Mouse (Mus musculus) CH12.LX (cell line): ENCODE measurements around the gene Hcls1. TPM values are rescaled to one million over a fixed set of nuclear protein-coding genes. Genes with fewer than 3 reads are reported as not detected.

ENCODE experiments used
- DNase-seq: peaks from one replicate; pipeline ENCODE4 v3.0.0-alpha.2; 2013; ENCODE audit errors: extremely low read depth
- H3K27ac ChIP-seq: 2 replicates; pipeline ENCODE4 v1.5.1; 2012; ENCODE audit warnings: low read depth, mild to moderate bottlenecking, control low read depth, moderate library complexity; ENCODE audit not compliant: insufficient read depth
- H3K27me3 ChIP-seq: replicated peaks from 2 replicates; pipeline ENCODE3; 2012; ENCODE audit warnings: inconsistent platforms
- H3K36me3 ChIP-seq, 2 experiments: replicated peaks in 1 of 2; 2 replicates each; pipeline versions ENCODE3 to v1.6.1; 2012; ENCODE audit warnings: inconsistent platforms in 1 of 2, low read length in 1 of 2, mild to moderate bottlenecking in 1 of 2, mixed read lengths in 1 of 2, moderate library complexity in 1 of 2; ENCODE audit not compliant: control insufficient read depth in 1 of 2, insufficient read depth in 1 of 2
- H3K4me1 ChIP-seq, 2 experiments: 2 replicates each; pipeline ENCODE4 v1.6.1; 2012; ENCODE audit warnings: inconsistent platforms in 1 of 2, moderate library complexity in 1 of 2; ENCODE audit not compliant: insufficient read depth in 2 of 2, control insufficient read depth in 1 of 2
- H3K4me2 ChIP-seq: 2 replicates; pipeline ENCODE4 v1.6.1; 2012; ENCODE audit warnings: low read depth, mild to moderate bottlenecking, control low read depth; ENCODE audit not compliant: poor library complexity, insufficient read depth, severe bottlenecking
- H3K4me3 ChIP-seq, 3 experiments: fragments of 150-350 bp in 1 of 3; sonication (generic) in 1 of 3; replicated peaks in 1 of 3; 2 replicates each; pipeline versions ENCODE3 to v1.5.1; 2011 to 2012; ENCODE audit warnings: low read depth in 2 of 3, low read length in 2 of 3, mild to moderate bottlenecking in 2 of 3, moderate library complexity in 2 of 3, control low read depth in 1 of 3, improper control_type of control experiment in 1 of 3, inconsistent platforms in 1 of 3, mixed read lengths in 1 of 3; ENCODE audit not compliant: poor library complexity in 1 of 3
- H3K79me2 ChIP-seq: replicated peaks from 2 replicates; pipeline ENCODE4 v1.6.1; 2012; ENCODE audit warnings: mild to moderate bottlenecking, moderate library complexity; ENCODE audit not compliant: control insufficient read depth, poor library complexity, insufficient read depth, severe bottlenecking; ENCODE audit errors: extremely low read depth
- H3K9ac ChIP-seq: 2 replicates; pipeline ENCODE4 v1.6.1; 2012; ENCODE audit warnings: low read depth, mild to moderate bottlenecking, control low read depth, moderate library complexity; ENCODE audit not compliant: insufficient read depth
- H3K9me3 ChIP-seq: replicated peaks from 2 replicates; pipeline ENCODE3; 2012; ENCODE audit warnings: low read length, inconsistent platforms, mixed read lengths
- BHLHE40 ChIP-seq: IDR thresholded peaks from 2 replicates; pipeline ENCODE4 v1.6.1; 2011; ENCODE audit warnings: mild to moderate bottlenecking, low read depth, low read length, improper control_type of control experiment
- CHD1 ChIP-seq: IDR thresholded peaks from 2 replicates; pipeline ENCODE4 v1.6.1; 2012; ENCODE audit warnings: low read depth, low read length, improper control_type of control experiment, inconsistent platforms
- CHD2 ChIP-seq: IDR thresholded peaks from 2 replicates; pipeline ENCODE4 v1.6.1; 2011; ENCODE audit warnings: low read length, improper control_type of control experiment
- CTCF ChIP-seq, 2 experiments: IDR thresholded peaks in 1 of 2; conservative IDR thresholded peaks in 1 of 2; 2 replicates each; pipeline ENCODE4 v1.5.1; 2011 to 2012; ENCODE audit warnings: low read depth in 2 of 2, low read length in 2 of 2, improper control_type of control experiment in 1 of 2, inconsistent platforms in 1 of 2, mild to moderate bottlenecking in 1 of 2, moderate library complexity in 1 of 2
- E2F4 ChIP-seq: IDR thresholded peaks from 2 replicates; pipeline ENCODE4 v1.6.1; 2011; ENCODE audit warnings: low read depth, low read length, improper control_type of control experiment; ENCODE audit not compliant: insufficient replicate concordance
- ELF1 ChIP-seq: IDR thresholded peaks from 2 replicates; pipeline ENCODE4 v1.6.1; 2014; ENCODE audit warnings: low read depth, mild to moderate bottlenecking, inconsistent platforms, low read length, improper control_type of control experiment
- EP300 ChIP-seq: IDR thresholded peaks from 2 replicates; pipeline ENCODE4 v1.6.1; 2011; ENCODE audit warnings: low read length, improper control_type of control experiment
- ETS1 ChIP-seq: conservative IDR thresholded peaks from 2 replicates; pipeline ENCODE4 v1.6.1; 2012; ENCODE audit warnings: low read depth, mild to moderate bottlenecking, inconsistent platforms, low read length, improper control_type of control experiment, moderate library complexity
- GABPA ChIP-seq: IDR thresholded peaks from 2 replicates; pipeline ENCODE4 v1.6.1; 2012; ENCODE audit warnings: low read depth, low read length, improper control_type of control experiment, inconsistent platforms; ENCODE audit not compliant: insufficient replicate concordance
- HCFC1 ChIP-seq: IDR thresholded peaks from 2 replicates; pipeline ENCODE4 v1.6.1; 2012; ENCODE audit warnings: low read depth, mild to moderate bottlenecking, inconsistent platforms, low read length, improper control_type of control experiment
- IRF4 ChIP-seq: IDR thresholded peaks from 2 replicates; pipeline ENCODE4 v1.6.1; 2014; ENCODE audit warnings: low read depth, mild to moderate bottlenecking, inconsistent platforms, low read length, improper control_type of control experiment
- JUN ChIP-seq: IDR thresholded peaks from 2 replicates; pipeline ENCODE4 v1.6.1; 2011; ENCODE audit warnings: low read depth, mild to moderate bottlenecking, low read length, improper control_type of control experiment, moderate library complexity; ENCODE audit not compliant: insufficient read depth
- JUND ChIP-seq: conservative IDR thresholded peaks from 2 replicates; pipeline ENCODE4 v1.6.1; 2011; ENCODE audit warnings: low read depth, low read length, improper control_type of control experiment
- KAT2A ChIP-seq: IDR thresholded peaks from 2 replicates; pipeline ENCODE4 v1.6.1; 2012; ENCODE audit warnings: low read length, improper control_type of control experiment, inconsistent platforms; ENCODE audit not compliant: insufficient replicate concordance
- MAFK ChIP-seq: IDR thresholded peaks from 2 replicates; pipeline ENCODE4 v1.6.1; 2011; ENCODE audit warnings: low read length, improper control_type of control experiment; ENCODE audit not compliant: insufficient replicate concordance
- MAX ChIP-seq: IDR thresholded peaks from 2 replicates; pipeline ENCODE4 v1.6.1; 2011; ENCODE audit warnings: low read length, improper control_type of control experiment
- MAZ ChIP-seq: IDR thresholded peaks from 2 replicates; pipeline ENCODE4 v1.6.1; 2012; ENCODE audit warnings: low read depth, mild to moderate bottlenecking, inconsistent platforms, low read length, improper control_type of control experiment, moderate library complexity
- MEF2A ChIP-seq: IDR thresholded peaks from 2 replicates; pipeline ENCODE4 v1.6.1; 2014; ENCODE audit warnings: low read depth, mild to moderate bottlenecking, inconsistent platforms, low read length, improper control_type of control experiment, borderline replicate concordance
- MXI1 ChIP-seq: IDR thresholded peaks from 2 replicates; pipeline ENCODE4 v1.6.1; 2011; ENCODE audit warnings: mild to moderate bottlenecking, low read depth, low read length, improper control_type of control experiment
- MYC ChIP-seq: IDR thresholded peaks from 2 replicates; pipeline ENCODE4 v1.6.1; 2011; ENCODE audit warnings: low read depth, mild to moderate bottlenecking, improper control_type of control experiment, low read length
- NELFE ChIP-seq: IDR thresholded peaks from 2 replicates; pipeline ENCODE4 v1.6.1; 2011; ENCODE audit warnings: low read depth, low read length, improper control_type of control experiment
- NRF1 ChIP-seq: IDR thresholded peaks from 2 replicates; pipeline ENCODE4 v1.6.1; 2014; ENCODE audit warnings: low read depth, mild to moderate bottlenecking, inconsistent platforms, low read length, improper control_type of control experiment, moderate library complexity
- PAX5 ChIP-seq: IDR thresholded peaks from 2 replicates; pipeline ENCODE4 v1.6.1; 2012; ENCODE audit warnings: low read length, inconsistent platforms, mixed read lengths
- POLR2A ChIP-seq: IDR thresholded peaks from 2 replicates; pipeline ENCODE4 v1.6.1; 2011; ENCODE audit warnings: low read depth, mild to moderate bottlenecking, improper control_type of control experiment, low read length
- POLR2AphosphoS2 ChIP-seq: IDR thresholded peaks from 2 replicates; pipeline ENCODE4 v1.6.1; 2011; ENCODE audit warnings: low read depth, low read length, improper control_type of control experiment
- RAD21 ChIP-seq: IDR thresholded peaks from 2 replicates; pipeline ENCODE4 v1.6.1; 2011; ENCODE audit warnings: low read depth, mild to moderate bottlenecking, low read length, improper control_type of control experiment, moderate library complexity
- RCOR1 ChIP-seq: conservative IDR thresholded peaks from 2 replicates; pipeline ENCODE4 v1.6.1; 2012; ENCODE audit warnings: low read depth, mild to moderate bottlenecking, inconsistent platforms, low read length, improper control_type of control experiment
- SIN3A ChIP-seq: IDR thresholded peaks from 2 replicates; pipeline ENCODE4 v1.6.1; 2012; ENCODE audit warnings: low read length, improper control_type of control experiment, inconsistent platforms
- SMC3 ChIP-seq: IDR thresholded peaks from 2 replicates; pipeline ENCODE4 v1.6.1; 2011; ENCODE audit warnings: low read depth, low read length, improper control_type of control experiment
- TBP ChIP-seq: conservative IDR thresholded peaks from 2 replicates; pipeline ENCODE4 v1.6.1; 2011; ENCODE audit warnings: low read depth, low read length, improper control_type of control experiment
- TCF12 ChIP-seq: IDR thresholded peaks from 2 replicates; pipeline ENCODE4 v1.6.1; 2014; ENCODE audit warnings: low read depth, mild to moderate bottlenecking, inconsistent platforms, low read length, improper control_type of control experiment
- UBTF ChIP-seq: IDR thresholded peaks from 2 replicates; pipeline ENCODE4 v1.6.1; 2012; ENCODE audit warnings: low read depth, mild to moderate bottlenecking, inconsistent platforms, low read length, improper control_type of control experiment, moderate library complexity
- USF1 ChIP-seq: IDR thresholded peaks from 2 replicates; pipeline ENCODE4 v1.6.1; 2014; ENCODE audit warnings: low read depth, mild to moderate bottlenecking, inconsistent platforms, low read length, improper control_type of control experiment
- USF2 ChIP-seq: conservative IDR thresholded peaks from 2 replicates; pipeline ENCODE4 v1.6.1; 2011; ENCODE audit warnings: low read depth, low read length, improper control_type of control experiment
- ZC3H11A ChIP-seq: IDR thresholded peaks from 2 replicates; pipeline ENCODE4 v1.6.1; 2012; ENCODE audit warnings: low read depth, mild to moderate bottlenecking, inconsistent platforms, low read length, improper control_type of control experiment
- ZKSCAN1 ChIP-seq: IDR thresholded peaks from 2 replicates; pipeline ENCODE4 v1.6.1; 2012; ENCODE audit warnings: low read depth, inconsistent platforms, low read length, improper control_type of control experiment, borderline replicate concordance
- ZMIZ1 ChIP-seq: IDR thresholded peaks from 2 replicates; pipeline ENCODE4 v1.6.1; 2012; ENCODE audit warnings: low read depth, mild to moderate bottlenecking, inconsistent platforms, low read length, improper control_type of control experiment
- ZNF384 ChIP-seq: IDR thresholded peaks from 2 replicates; pipeline ENCODE4 v1.6.1; 2012; ENCODE audit warnings: low read depth, low read length, improper control_type of control experiment, inconsistent platforms
- dilution Hi-C: fragments of 300-500 bp; cut with MboI; formaldehyde crosslinking; loops from 2 replicates; pipeline ENCODE4 v1.14.3; 2020; ENCODE audit warnings: low sequenced_read_pairs; ENCODE audit not compliant: extremely low pct_unique_long_range_greater_than_20kb, extremely low pct_ligation_motif_present
- in situ Hi-C: fragments of 300-500 bp; cut with MboI; formaldehyde crosslinking; loops from 3 replicates; pipeline ENCODE4 v1.14.3; 2019; ENCODE audit warnings: low sequenced_read_pairs, low pct_ligation_motif_present, low pct_unique_long_range_greater_than_20kb, mixed read lengths
- polyA plus RNA-seq: library from polyadenylated mRNA; unstranded; fragments of >175 nt; gene quantifications from 2 replicates; pipeline ENCODE4 v1.2.1, GENCODE M21; 2012; ENCODE audit warnings: low read depth; ENCODE audit not compliant: insufficient read length
- total RNA-seq, 2 experiments: library from RNA; depleted of rRNA; stranded (reverse); fragments of 300-350 nt in 1 of 2; fragments of >200 nt in 1 of 2; gene quantifications; 2 replicates each; pipeline ENCODE4 v1.2.3; 2012 to 2014

Hcls1 gene
- total and polyA plus RNA-seq, 3 experiments, result 222 to 537 (median 302) TPM

DNA sequence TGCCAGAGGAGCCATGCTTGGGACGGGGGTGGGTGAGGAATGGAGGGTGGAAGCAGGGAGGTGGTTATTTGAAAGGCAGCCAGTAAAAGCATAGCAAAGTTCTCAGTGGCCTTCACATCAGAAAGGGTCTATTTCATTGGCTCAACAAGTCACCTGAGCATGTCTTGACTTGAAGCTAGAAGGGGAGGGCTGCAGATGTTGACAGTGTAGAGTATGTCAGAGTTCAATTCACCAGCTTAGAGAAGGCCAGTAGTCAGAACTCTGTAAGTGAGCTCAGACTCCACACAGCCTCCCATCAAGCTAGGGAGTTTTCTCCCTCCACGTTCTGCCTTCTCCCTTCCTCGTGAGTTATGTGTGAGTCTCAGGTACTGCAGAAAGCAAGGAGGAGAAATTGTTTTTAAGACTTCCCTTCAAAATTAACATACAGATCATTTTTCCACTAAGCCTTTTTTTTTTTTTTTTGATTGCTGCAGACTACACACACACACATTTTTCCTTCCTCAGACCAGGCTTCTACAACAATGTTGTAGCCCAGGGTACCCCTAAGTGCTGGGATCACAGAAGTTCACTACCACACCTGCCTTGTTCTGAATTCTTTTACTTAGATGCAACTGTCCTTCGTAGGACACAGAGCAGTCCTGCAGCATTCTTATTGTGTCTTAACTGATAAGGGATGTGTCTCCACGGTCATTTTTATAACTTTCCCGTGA lies 497 bp upstream of the Hcls1 start:
- Histone ChIP-seq H3K27me3 (no peaks in the 10 kb centered on the region), H3K4me3 (peak overlapping the region; percentile 70 to 89 (median 87)), H3K27ac (peak overlapping the region; percentile 93), H3K4me2 (peak overlapping the region; percentile 87), H3K9ac (peak overlapping the region; percentile 94), H3K79me2 (peaks cover 39% of the 10 kb centered on the region), H3K4me1 (peaks cover 33 to 82% of the 10 kb centered on the region in 2 experiments), H3K36me3 (peaks cover 53 to 68% of the 10 kb centered on the region in 2 experiments), H3K9me3 (no peaks in the 10 kb centered on the region)
- DNase-seq, result peak; percentile 92
- dilution Hi-C loops (no loop called here), in situ Hi-C loops (no loop called here)
- TF ChIP-seq RCOR1, result peak; percentile 68
- no peak for TF ChIP-seq GABPA
- TF ChIP-seq ELF1, result peak; percentile 50; the same call in 1 of the 2 replicates
- TF ChIP-seq TBP, result peak; percentile 94
- peak; percentile 54 for TF ChIP-seq JUND
- peak; percentile 88 for TF ChIP-seq MAZ
- peak; percentile 33; the same call in 1 of the 2 replicates for TF ChIP-seq UBTF
- TF ChIP-seq NELFE, result peak; percentile 84
- no peak; the same call in 1 of the 2 replicates for TF ChIP-seq CHD1
- no peak for TF ChIP-seq RAD21
- TF ChIP-seq JUN, result no peak
- TF ChIP-seq MYC, result peak; percentile 77
- TF ChIP-seq EP300, result 0 out of 2 replicates have a peak, but pooled peaks have one; percentile 30
- peak; percentile 74 for TF ChIP-seq POLR2A
- TF ChIP-seq HCFC1, result peak; percentile 38
- no peak for TF ChIP-seq CTCF (conservative IDR thresholded peaks at IDR 0.05 in 1 of 2, IDR thresholded peaks at IDR 0.05 in 1 of 2; ENCODE audit: low read depth in 2 of 2, low read length in 2 of 2)
- peak; percentile 88 for TF ChIP-seq TCF12
- no peak for TF ChIP-seq KAT2A
- no peak for TF ChIP-seq SMC3
- peak; percentile 76 for TF ChIP-seq BHLHE40
- peak; percentile 57 for TF ChIP-seq IRF4
- TF ChIP-seq USF2, result peak; percentile 77
- no peak for TF ChIP-seq MAFK
- TF ChIP-seq MAX, result peak; percentile 86
- peak; percentile 88 for TF ChIP-seq USF1
- peak; percentile 45; the same call in 1 of the 2 replicates for TF ChIP-seq ETS1
- TF ChIP-seq MEF2A, result 0 out of 2 replicates have a peak, but pooled peaks have one; percentile 41
- TF ChIP-seq PAX5, result no peak
- peak; percentile 84 for TF ChIP-seq POLR2AphosphoS2
- TF ChIP-seq ZKSCAN1, result no peak
- peak; percentile 79 for TF ChIP-seq ZMIZ1
- peak; percentile 16; the same call in 1 of the 2 replicates for TF ChIP-seq CHD2
- peak; percentile 46; the same call in 1 of the 2 replicates for TF ChIP-seq NRF1
- no peak for TF ChIP-seq ZC3H11A
- no peak for TF ChIP-seq E2F4
- peak; percentile 84 for TF ChIP-seq ZNF384
- 0 out of 2 replicates have a peak, but pooled peaks have one; percentile 0 for TF ChIP-seq SIN3A
- no peak for TF ChIP-seq MXI1
